Mouse (Mus musculus) forebrain, embryonic 14.5 days (tissue): ENCODE measurements at regions not wholly inside any gene's neighbourhood (a gene's known extent, or its start where the extent isn't known, plus 50 kb on each side); places are given as distances from the start of the nearest gene placed in this dataset.
"Not testable (repeated sequence)": the region's sequence is repeated elsewhere in the genome, so short reads cannot be mapped to it uniquely, and the experiment has no call there.

Source experiments
- ATAC-seq: fragments of 200-750 bp; cut with Nextera tagmentation; 2 replicates; pipeline ENCODE4 v1.8.0; 2017; ENCODE audit warnings: mild to moderate bottlenecking, moderate library complexity
- DNase-seq: peaks from one replicate; pipeline ENCODE4 v3.0.0-alpha.2; 2015; ENCODE audit warnings: low spot score
- H3K27ac ChIP-seq: fragments of 300-500 bp; sonication (generic); 2 replicates; pipeline ENCODE4 v1.5.1; 2014; ENCODE audit warnings: low read depth, mild to moderate bottlenecking, control low read depth, low read length, moderate library complexity
- H3K27me3 ChIP-seq: fragments of 300-500 bp; sonication (generic); replicated peaks from 2 replicates; pipeline ENCODE4 v1.6.1; 2014; ENCODE audit warnings: low read length, control low read depth, mixed read lengths; ENCODE audit not compliant: control insufficient read depth, insufficient read depth
- H3K36me3 ChIP-seq: fragments of 300-500 bp; sonication (generic); 2 replicates; pipeline ENCODE4 v1.6.1; 2014; ENCODE audit warnings: low read length, control low read depth; ENCODE audit not compliant: control insufficient read depth, insufficient read depth
- H3K4me1 ChIP-seq: fragments of 300-500 bp; sonication (generic); 2 replicates; pipeline ENCODE4 v1.6.1; 2014; ENCODE audit warnings: antibody characterized with exemption, low read length, control low read depth; ENCODE audit not compliant: control insufficient read depth, insufficient read depth
- H3K4me2 ChIP-seq: fragments of 300-500 bp; sonication (generic); 2 replicates; pipeline ENCODE4 v1.6.1; 2014; ENCODE audit warnings: mild to moderate bottlenecking, control low read depth, low read length
- H3K4me3 ChIP-seq: fragments of 300-500 bp; sonication (generic); 2 replicates; pipeline ENCODE4 v1.5.1; 2014; ENCODE audit warnings: low read depth, low read length, control low read depth
- H3K9ac ChIP-seq: fragments of 300-500 bp; sonication (generic); 2 replicates; pipeline ENCODE4 v1.6.1; 2014; ENCODE audit warnings: mild to moderate bottlenecking, low read length, control low read depth, moderate library complexity
- H3K9me3 ChIP-seq: fragments of 300-500 bp; sonication (generic); replicated peaks from 2 replicates; pipeline ENCODE4 v1.6.1; 2016; ENCODE audit warnings: low read length, control low read depth, mixed read lengths; ENCODE audit not compliant: control insufficient read depth
- WGBS: fragments of 180-500 bp; shearing (Covaris S2); extraction: QIAGEN DNeasy Blood & Tissue Kit; methylation state at CpG from one replicate; pipeline ENCODE4 v1.1.7; 2014; 5-methylcytosine and 5-hydroxymethylcytosine counted together

GRCm38 (mm10) chr12:48062620-48062942 lies 1243.9 kb upstream of the Nova1 start:
- no peak for DNase-seq
- H3K4me2 ChIP-seq, result no peak overlapping the region
- H3K36me3 ChIP-seq, result no peaks in the 10 kb centered on the region
- no peak overlapping the region for H3K27ac ChIP-seq
- H3K4me1 ChIP-seq, result no peaks in the 10 kb centered on the region
- no peak for ATAC-seq
- no peak overlapping the region for H3K4me3 ChIP-seq
- no peaks in the 10 kb centered on the region for H3K27me3 ChIP-seq
- H3K9ac ChIP-seq, result no peak overlapping the region
- no peaks in the 10 kb centered on the region for H3K9me3 ChIP-seq
- 83% methylated on average over 2 of the region's 2 CpGs for WGBS

GRCm38 (mm10) chr12:48061898-48062619 lies 1243.3 kb upstream of the Nova1 start:
- DNase-seq (peak; percentile 24), ATAC-seq (peak; percentile 15; the same call in 1 of the 2 replicates)
- H3K9me3 ChIP-seq, result no peaks in the 10 kb centered on the region
- no peaks in the 10 kb centered on the region for H3K27me3 ChIP-seq
- no peak overlapping the region for H3K9ac ChIP-seq
- no peak overlapping the region for H3K27ac ChIP-seq
- no peaks in the 10 kb centered on the region for H3K4me1 ChIP-seq
- H3K4me2 ChIP-seq, result no peak overlapping the region
- H3K4me3 ChIP-seq, result no peak overlapping the region
- H3K36me3 ChIP-seq, result no peaks in the 10 kb centered on the region
- WGBS, result 76% methylated on average over 8 of the region's 8 CpGs

GRCm38 (mm10) chr12:48020416-48020815 lies 1201.7 kb upstream of the Nova1 start:
- Histone ChIP-seq H3K27me3 (no peaks in the 10 kb centered on the region), H3K9me3 (no peaks in the 10 kb centered on the region), H3K4me2 (no peak overlapping the region), H3K36me3 (no peaks in the 10 kb centered on the region), H3K27ac (no peak overlapping the region), H3K4me3 (no peak overlapping the region), H3K9ac (no peak overlapping the region), H3K4me1 (no peaks in the 10 kb centered on the region)
- DNase-seq, result no peak
- no peak for ATAC-seq

GRCm38 (mm10) chr12:47975868-47976267 lies 1157.1 kb upstream of the Nova1 start:
- no peak overlapping the region for H3K27ac ChIP-seq
- no peaks in the 10 kb centered on the region for H3K27me3 ChIP-seq
- no peak overlapping the region for H3K4me3 ChIP-seq
- peak; percentile 40; the same call in 1 of the 2 replicates for ATAC-seq
- peak; percentile 58 for DNase-seq
- no peaks in the 10 kb centered on the region for H3K9me3 ChIP-seq
- no peaks in the 10 kb centered on the region for H3K36me3 ChIP-seq
- H3K4me2 ChIP-seq, result no peak overlapping the region
- no peak overlapping the region for H3K9ac ChIP-seq
- no peaks in the 10 kb centered on the region for H3K4me1 ChIP-seq

- H3K9me3 ChIP-seq, result no peaks in the 10 kb centered on the region
- no peak overlapping the region for H3K4me2 ChIP-seq
- no peak overlapping the region for H3K9ac ChIP-seq
- ATAC-seq (peak; percentile 55), DNase-seq (peak; percentile 52)
- H3K27me3 ChIP-seq, result no peaks in the 10 kb centered on the region
- H3K4me3 ChIP-seq, result no peak overlapping the region
- 32% methylated on average over 2 of the region's 2 CpGs for WGBS
- H3K36me3 ChIP-seq, result no peaks in the 10 kb centered on the region
- no peaks in the 10 kb centered on the region for H3K4me1 ChIP-seq
- H3K27ac ChIP-seq, result no peak overlapping the region
Measured at GRCm38 (mm10) chr12:47969655-47970054, 1150.9 kb upstream of the Nova1 start.

GRCm38 (mm10) chr12:47954330-47954729 lies 1135.6 kb upstream of the Nova1 start:
- 90% methylated on average over 8 of the region's 8 CpGs for WGBS
- Histone ChIP-seq H3K4me1 (no peaks in the 10 kb centered on the region), H3K27me3 (no peaks in the 10 kb centered on the region), H3K4me3 (no peak overlapping the region), H3K4me2 (no peak overlapping the region), H3K9me3 (no peaks in the 10 kb centered on the region), H3K36me3 (no peaks in the 10 kb centered on the region), H3K27ac (no peak overlapping the region), H3K9ac (no peak overlapping the region)
- DNase-seq (no peak), ATAC-seq (no peak)

GRCm38 (mm10) chr12:47939491-47939890 lies 1120.8 kb upstream of the Nova1 start:
- H3K4me1 ChIP-seq, H3K9ac ChIP-seq, ATAC-seq, H3K9me3 ChIP-seq, H3K27ac ChIP-seq, H3K4me2 ChIP-seq, H3K4me3 ChIP-seq, H3K27me3 ChIP-seq, H3K36me3 ChIP-seq: not testable (repeated sequence)
- DNase-seq, result peak; percentile 0
- WGBS, result 18% methylated on average over 2 of the region's 2 CpGs

- no peaks in the 10 kb centered on the region for H3K9me3 ChIP-seq
- WGBS, result 64% methylated on average over 2 of the region's 2 CpGs
Measured at GRCm38 (mm10) chr12:47927007-47927406, 1108.3 kb upstream of the Nova1 start.

More at GRCm38 (mm10) chr12:47927007-47927406, 1108.3 kb upstream of the Nova1 start:
- Histone ChIP-seq H3K27ac (no peak overlapping the region), H3K27me3 (no peaks in the 10 kb centered on the region), H3K4me2 (no peak overlapping the region), H3K9ac (no peak overlapping the region), H3K36me3 (no peaks in the 10 kb centered on the region), H3K4me1 (no peaks in the 10 kb centered on the region), H3K4me3 (no peak overlapping the region)
- no peak for DNase-seq
- no peak for ATAC-seq
